8 mouse cellular contexts compared by ENCODE assay signal in genomic region chr7:44986192-44986878, GRCm38 (mm10). TPM values are rescaled to one million over a fixed set of nuclear protein-coding genes. Genes with fewer than 3 reads are reported as not detected.
DNase-seq lines count a peak whose midpoint lies in the region; ATAC-seq lines count a peak whose summit lies in the region.

TSS of gene Prmt1 (minus strand) at chr7:44986568.

- H3K4me2 ChIP-seq in hindbrain, embryonic 12.5 days (replicated peaks) = peak within 1 kb of the TSS; percentile 73

- WGBS in hindbrain, embryonic 12.5 days = under 1% methylated on average over 42 of the region's 42 CpGs

- ATAC-seq in hindbrain, embryonic 12.5 days (ENCODE audit: low FRiP score) = peak; percentile 98

- H3K27ac ChIP-seq in hindbrain, embryonic 12.5 days = peak within 1 kb of the TSS; percentile 94

- H3K9me3 ChIP-seq in hindbrain, embryonic 12.5 days (replicated peaks) = no peaks in the 10 kb centered on the region

- peak within 1 kb of the TSS; percentile 96 for H3K4me3 ChIP-seq in hindbrain, embryonic 12.5 days

- H3K27me3 ChIP-seq in hindbrain, embryonic 12.5 days = no peaks in the 10 kb centered on the region

- peak; percentile 99 for DNase-seq in NIH3T3 (ENCODE audit: low read depth)
- peak; percentile 97 to 98 for DNase-seq in cerebellum, postnatal 10 days
- DNase-seq in frontal cortex, postnatal 10 days (ENCODE audit: low spot score in 2 of 2) = peak; percentile 98 to 100
- peak; percentile 99 to 100 for DNase-seq in layer of hippocampus, postnatal 14 days (ENCODE audit: low spot score in 2 of 2)
- peak; percentile 96 for DNase-seq in lung, postnatal 14 days
- DNase-seq in retina, adult 2 months (ENCODE audit: low read depth, low spot score) = peak; percentile 98
- peak; percentile 97 to 99 for DNase-seq in thymus, postnatal 36 days

- H3K36me3 ChIP-seq in hindbrain, embryonic 12.5 days = peaks cover 28% of the 10 kb centered on the region

- H3K9ac ChIP-seq in hindbrain, embryonic 12.5 days = peak within 1 kb of the TSS; percentile 99

- H3K4me1 ChIP-seq in hindbrain, embryonic 12.5 days = peaks cover 40% of the 10 kb centered on the region

RNA-seq across cellular contexts. Expression of gene Prmt1, which starts in this region (rescaled TPM):
- polyA plus RNA-seq in hindbrain, embryonic 12.5 days (2016; fragmentation: Nextera tagmentation; extraction: Ambion mirVana) = 551 and 566 TPM in 2 replicates
- 100 to 1,000 TPM; 163 to 195 TPM for total RNA-seq in layer of hippocampus, postnatal 14 days (2021)

Comparison
In these comparisons a context has a peak if more than half of its experiments do, and no peak if none do; other contexts are left out.
1. Peak in every context shown above with its lines: DNase-seq, ATAC-seq, H3K4me3 ChIP-seq and H3K27ac ChIP-seq.